Mouse (Mus musculus): ENCODE measurements at regions not wholly inside any gene's neighbourhood (a gene's known extent, or its start where the extent isn't known, plus 50 kb on each side); places are given as distances from the start of the nearest gene placed in this dataset.

DNA sequence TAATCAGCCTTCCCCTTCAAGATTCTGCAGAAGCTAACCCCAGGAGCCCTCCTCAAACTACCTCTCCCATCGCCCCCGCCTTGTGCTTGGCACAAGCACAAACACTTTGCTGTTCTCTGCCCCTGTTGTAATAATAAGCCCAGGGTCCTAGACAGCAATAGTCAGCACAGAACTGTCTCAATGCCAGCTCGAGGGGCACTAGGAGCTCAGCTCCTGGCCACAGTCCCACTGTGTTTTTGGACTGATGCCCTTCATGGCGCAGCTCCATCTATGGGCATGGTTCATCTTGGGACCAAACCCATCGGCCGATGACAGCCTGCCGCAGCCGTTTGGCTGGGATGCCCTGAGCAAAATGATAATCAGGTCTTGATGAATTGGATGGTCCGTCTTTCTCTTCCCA, 165.5 kb upstream of the Egflam start:
- intact Hi-C loops (cut with DNase I), result no loop called here
- DNase-seq (ENCODE audit: low spot score in 2 of 2), result peak in 1 of 2 experiments; percentile 11

DNA sequence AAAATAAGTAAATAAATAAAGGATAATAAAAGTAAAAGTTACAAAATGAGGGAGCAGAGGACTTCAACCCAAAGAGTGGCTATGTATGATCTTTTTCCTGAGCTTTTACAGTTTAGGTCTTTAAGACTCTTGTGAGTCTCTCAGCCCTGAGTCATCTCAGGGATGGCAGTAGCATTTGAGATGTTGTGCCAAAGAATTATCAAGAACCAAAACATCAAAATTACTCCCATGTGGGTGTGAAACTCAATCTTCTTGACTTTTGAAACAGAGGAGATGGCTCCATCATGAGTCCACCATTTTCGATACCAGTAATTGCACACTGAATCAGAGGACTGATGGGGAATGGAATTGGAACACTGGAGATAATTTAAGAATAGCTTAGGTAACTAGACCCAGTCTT, 174.0 kb upstream of the Egflam start:
- no peak for DNase-seq (ENCODE audit: low spot score in 2 of 2)
- intact Hi-C loops (cut with DNase I), result no loop called here

DNA sequence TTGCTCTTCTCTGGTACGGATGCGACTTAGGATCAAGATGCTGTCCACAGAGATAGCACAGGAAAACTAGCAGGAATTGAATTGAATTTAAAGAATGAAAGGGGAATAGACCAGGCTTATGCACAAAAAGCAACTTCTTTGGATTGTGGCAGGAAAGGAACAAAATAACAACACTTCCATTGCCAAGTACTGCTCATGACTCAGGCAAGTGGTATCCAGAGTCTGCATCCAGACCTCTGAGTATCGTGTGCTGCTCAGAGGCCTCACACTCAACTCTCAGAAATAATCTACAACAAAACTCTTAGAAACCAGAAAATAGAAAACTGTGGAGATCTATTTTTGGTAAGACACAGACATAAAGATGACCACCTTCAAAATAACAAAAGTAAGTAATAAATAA, 176.1 kb upstream of the Egflam start:
- no peak for DNase-seq (ENCODE audit: low spot score in 2 of 2)
- intact Hi-C loops (cut with DNase I), result no loop called here

DNA sequence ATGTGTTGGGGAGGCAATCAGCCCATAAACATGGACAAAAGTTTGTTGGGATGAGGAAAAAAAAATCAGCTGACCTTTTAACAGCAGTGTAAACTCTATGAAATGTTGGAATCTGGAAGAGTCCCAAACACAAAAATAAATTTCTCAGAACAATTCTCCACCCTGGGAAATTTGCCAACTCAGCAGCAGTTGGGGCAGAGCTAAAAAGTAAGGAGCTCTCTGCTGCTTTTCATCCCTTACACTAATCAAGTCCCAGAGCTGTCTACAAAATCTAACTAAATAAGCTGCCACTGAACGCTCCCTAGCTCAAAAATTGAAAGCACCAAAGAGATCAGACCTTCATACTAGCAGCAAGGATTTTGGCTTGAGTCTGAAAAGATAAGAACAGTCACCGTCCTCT, 176.6 kb upstream of the Egflam start:
- intact Hi-C loops (cut with DNase I), result no loop called here
- DNase-seq (ENCODE audit: low spot score in 2 of 2), result no peak

DNA sequence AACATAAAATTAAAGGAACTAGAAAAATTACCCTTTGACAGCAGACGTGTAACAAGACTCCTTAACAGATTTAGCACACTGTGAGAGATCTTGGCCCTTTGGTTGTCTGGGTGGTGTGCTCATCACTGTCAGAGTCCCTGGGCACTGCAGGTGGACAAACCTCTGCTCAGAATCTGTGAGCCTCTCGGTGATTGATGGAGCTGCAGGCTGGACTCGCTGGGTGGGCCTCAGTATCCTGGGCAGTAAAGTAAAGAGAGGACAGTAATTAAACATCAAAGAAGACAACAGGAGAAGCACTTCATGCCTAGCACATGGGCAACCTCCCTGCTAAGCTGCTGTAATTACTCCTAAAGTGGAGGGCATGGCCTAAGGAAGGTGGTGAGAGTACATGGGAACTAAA, 180.2 kb upstream of the Egflam start:
- no peak for DNase-seq (ENCODE audit: low spot score in 2 of 2)
- intact Hi-C loops (cut with DNase I), result no loop called here

DNA sequence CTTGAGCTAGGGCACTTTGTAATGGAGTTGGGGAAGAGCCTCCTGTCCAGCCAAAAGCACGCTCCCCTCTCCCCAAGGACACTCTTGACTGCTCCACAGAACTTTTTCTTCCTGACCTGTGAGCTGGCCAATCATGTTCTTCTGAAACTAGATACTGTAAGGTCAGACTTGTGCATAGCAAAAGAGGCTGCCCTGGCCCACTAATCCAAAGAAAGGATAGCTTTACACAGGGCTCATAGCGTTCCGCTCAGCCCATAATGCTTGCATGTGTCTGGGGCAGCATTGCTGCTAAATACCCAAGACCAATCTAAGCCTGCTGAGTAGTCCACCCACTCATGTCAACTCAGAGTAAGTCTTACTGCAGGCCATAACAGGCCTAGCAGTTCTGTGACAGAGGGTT, 189.0 kb upstream of the Egflam start:
- DNase-seq (ENCODE audit: low spot score in 2 of 2), result no peak
- intact Hi-C loops (cut with DNase I), result no loop called here

DNA sequence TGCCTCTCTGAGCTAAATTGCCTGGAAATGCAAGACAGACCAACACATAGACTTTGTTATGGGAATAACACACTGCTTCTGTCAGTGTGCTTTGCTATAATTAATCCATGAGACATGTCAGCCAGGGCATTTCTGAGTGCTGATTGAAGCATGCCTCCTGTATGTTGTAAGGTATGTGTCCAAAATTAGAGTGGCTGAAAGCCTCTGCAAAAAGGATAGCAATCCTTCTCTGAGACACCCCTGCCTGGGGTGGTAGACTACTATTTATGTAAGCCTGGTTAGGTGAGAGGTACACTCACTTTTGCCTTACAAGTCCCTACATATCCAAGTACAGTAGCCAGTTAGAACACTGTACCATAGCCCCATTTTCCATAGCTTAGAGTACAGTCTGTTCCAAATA, 193.3 kb upstream of the Egflam start:
- intact Hi-C loops (cut with DNase I), result no loop called here

DNA sequence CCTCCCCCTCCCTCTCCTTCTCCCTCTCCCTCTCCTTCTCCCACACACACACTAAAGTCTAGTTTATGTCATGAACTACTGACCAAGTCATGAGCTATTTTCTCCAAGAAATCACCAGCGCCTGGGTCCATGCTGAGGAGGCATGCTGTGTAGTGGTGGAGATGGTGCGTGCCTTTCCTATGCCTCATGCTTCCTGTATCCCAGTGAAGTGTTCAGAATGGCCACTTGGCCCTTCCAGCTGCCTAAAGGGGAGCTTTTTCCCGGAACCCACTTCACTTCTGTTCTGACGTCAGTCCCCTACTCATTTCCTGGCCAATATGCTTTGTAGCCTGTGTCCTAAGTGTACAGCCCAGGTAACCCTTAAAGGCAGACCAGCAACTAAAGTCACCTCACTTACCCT, 199.1 kb upstream of the Egflam start:
- no peak for DNase-seq (ENCODE audit: low spot score in 2 of 2)
- intact Hi-C loops (cut with DNase I), result no loop called here

More for the DNA sequence above, 193.3 kb upstream of the Egflam start:
- DNase-seq (ENCODE audit: low spot score in 2 of 2), result no peak

DNA sequence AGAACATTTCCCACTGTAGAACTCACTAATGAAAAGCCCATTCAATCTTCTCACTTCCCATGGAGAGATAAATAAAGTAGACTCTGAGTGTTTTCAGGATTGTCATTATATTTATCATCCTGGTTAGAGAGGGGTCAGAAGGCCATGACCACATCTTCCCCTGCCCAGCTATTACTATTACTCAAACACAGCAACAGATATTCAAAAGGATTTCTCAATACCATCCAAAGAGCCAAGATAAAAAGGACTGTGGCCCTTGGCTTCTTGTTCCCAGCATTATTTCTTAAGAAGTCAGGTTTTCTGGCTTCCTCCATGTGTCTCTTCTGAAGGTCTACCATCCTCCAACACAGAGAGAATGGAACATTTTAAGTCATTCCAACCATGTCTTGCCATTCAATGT, 199.6 kb upstream of the Egflam start:
- intact Hi-C loops (cut with DNase I), result no loop called here
- no peak for DNase-seq (ENCODE audit: low spot score in 2 of 2)

DNA sequence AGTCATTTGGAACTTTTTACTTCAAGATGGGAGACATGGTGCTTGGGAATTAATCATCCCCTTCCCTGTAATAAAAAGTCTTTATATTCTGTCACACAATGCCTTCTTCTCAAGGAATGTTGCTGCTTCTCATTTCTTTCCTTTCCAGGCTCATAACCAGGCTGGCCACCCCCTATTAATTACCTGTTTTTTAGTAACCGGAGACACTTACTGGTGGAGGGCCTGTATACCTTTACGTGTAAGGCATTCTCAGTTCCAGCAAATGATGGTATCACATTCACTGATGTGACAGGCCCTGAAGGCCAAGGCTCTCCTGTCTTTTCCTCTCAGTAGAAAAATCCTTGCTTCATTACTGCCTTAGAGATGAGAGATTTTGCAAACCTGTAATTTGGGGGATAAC, 203.3 kb upstream of the Egflam start:
- intact Hi-C loops (cut with DNase I), result no loop called here
- DNase-seq (ENCODE audit: low spot score in 2 of 2), result no peak

DNA sequence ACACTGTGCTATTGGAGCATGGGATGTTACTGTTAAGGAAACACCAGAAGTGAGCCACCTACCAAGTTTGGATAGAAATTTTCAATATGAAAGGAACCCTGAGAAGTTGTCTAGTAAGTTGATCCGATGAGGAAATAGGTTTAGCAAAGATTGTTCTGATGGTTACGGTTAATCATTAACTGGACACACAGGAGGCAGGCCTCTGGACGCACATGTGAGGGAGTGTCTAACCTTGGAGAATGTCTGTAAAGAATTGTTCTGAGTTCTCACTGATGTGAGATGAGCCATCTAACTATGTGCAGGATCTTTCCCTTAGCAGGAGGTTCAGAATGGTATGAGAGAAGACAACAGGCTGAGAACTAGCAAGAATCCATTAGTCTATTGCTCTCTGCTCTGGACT, 205.8 kb upstream of the Gdnf start:
- intact Hi-C loops (cut with DNase I), result no loop called here
- no peak for DNase-seq (ENCODE audit: low spot score in 2 of 2)

DNA sequence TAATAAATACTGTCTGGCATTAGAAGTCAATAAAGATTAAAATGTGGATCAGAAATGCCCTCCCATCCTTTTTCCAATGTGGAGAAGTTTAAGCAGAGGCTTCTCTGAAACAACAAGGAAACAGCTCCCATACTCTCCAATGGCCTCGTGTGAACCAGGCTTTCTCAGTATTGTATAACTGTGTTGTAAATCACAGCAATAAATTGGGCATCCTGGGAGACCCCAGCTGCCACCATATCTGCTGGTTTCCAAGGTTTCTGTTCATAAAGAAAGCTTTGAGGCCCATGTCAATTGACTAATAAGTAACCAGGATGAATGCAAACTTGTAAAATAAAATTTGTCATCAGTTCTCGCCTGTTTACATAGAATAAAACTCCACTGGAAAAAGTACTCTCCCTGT, 192.7 kb upstream of the Gdnf start:
- intact Hi-C loops (cut with DNase I), result no loop called here
- no peak for DNase-seq (ENCODE audit: low spot score in 2 of 2)

DNA sequence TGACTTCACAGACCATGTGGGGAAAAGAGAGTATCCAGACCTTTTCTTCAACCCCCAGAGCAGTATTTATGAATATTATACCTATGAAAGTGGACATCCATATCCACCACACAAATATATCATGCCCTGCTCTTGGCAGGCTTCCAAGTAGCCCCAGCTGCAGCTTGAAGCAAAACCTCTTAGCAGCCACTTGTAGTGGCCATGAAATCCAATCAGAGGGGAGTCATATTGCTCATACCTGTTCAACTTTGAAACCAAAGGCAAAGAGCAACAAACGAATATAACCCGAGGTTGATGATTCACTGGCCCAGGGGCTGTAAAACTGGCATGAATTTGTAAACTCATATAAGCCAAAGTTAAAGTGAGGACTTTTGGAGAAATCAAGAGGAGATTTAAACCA, 187.6 kb upstream of the Gdnf start:
- intact Hi-C loops (cut with DNase I), result no loop called here
- no peak for DNase-seq (ENCODE audit: low spot score in 2 of 2)

DNA sequence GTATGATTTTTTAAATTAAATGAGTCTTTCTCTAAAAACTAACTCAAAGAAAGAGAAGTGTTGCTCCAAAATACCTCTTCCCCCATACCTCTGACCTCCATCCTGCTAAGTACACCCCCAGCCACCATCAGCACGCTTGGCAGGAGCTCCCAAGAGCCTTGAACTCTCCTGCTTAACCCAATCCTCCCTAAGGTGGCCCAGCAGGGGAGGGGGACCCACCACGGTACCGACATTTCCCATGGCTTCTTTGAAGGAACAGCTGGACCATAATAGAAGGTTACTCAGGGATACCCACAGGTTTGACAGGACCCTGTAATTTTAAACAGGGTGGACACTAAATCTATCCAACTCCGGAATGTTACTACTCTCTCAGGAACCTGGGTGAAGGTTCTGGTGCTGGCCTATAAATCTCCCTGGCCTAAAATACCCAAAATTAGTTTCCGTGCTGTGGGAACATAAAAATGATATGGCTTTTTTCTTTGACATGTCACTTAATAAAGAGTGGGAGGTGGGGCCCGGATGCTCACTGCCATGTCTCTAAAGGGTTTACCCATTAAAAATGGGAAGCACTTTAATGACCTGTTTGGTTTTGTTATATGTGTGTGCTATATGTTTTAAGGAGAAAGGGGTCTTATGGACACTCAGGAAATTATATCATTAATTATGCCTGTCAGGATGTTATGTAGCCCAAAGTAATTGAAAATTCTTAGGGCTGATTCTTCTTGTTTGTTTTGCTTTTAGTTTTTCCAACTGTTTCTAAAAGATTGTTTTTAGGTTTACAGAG, 185.8 kb upstream of the Gdnf start:
- intact Hi-C loops (cut with DNase I), result no loop called here
- DNase-seq (ENCODE audit: low spot score in 2 of 2), result no peak

DNA sequence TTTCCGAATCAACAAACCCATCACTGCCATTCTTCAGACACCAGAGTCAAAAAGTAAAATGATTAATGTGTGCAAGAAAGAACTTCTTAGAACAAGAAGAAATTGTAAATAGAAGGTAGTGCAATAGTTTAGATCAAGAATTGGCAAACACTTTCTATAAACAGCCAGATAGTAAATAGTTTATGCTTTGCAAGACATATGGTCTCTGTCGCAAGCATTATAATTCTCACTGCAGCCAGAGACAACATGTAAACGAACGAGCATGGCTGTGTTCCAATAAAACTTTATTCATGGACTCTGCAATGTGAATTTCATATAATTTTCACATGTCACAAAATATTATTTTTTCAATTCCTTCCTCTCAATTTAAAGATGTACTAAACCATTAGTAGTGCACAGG, 180.8 kb upstream of the Gdnf start:
- intact Hi-C loops (cut with DNase I), result no loop called here
- no peak for DNase-seq (ENCODE audit: low spot score in 2 of 2)

DNA sequence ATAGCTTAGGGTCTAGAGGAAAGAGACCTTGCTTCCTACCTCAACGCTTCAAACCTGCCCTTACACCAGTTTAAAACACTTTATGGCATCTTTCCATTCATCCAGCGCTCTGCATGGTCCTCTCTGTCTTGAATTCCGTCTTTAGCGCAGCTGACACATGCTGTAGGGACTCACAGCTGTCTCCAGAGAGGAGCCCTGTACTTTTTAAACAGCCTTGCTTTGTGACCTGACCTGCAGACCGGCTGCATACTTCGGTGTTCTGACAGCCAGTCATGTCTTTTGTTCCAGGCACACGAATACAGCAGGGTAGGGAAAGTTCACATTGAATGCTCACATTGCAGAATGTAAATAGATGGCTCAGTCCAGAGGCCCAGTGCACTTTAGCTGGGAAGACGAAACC, 175.4 kb upstream of the Gdnf start:
- intact Hi-C loops (cut with DNase I), result no loop called here
- no peak for DNase-seq (ENCODE audit: low spot score in 2 of 2)

DNA sequence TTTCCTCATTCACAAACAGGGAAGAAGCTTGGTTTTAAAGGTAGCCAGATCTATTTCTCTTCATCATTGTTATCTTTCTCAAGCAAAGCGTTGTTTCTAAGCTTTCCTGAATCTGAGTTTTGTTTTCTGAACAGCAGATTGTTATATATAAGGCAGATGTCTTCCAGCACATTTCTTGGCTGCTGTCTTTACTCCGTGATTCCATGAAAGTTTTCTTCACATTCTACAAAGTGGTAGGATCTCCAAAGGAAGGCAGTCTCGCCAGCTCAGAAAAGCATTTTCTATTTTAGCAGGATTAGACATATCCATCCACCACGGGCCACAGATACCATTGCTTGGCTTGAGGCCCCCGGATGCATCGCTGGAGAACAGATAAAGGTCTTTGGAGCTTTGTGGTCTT, 171.2 kb upstream of the Gdnf start:
- intact Hi-C loops (cut with DNase I), result no loop called here
- peak; percentile 8 to 46 for DNase-seq (ENCODE audit: low spot score in 2 of 2)

DNA sequence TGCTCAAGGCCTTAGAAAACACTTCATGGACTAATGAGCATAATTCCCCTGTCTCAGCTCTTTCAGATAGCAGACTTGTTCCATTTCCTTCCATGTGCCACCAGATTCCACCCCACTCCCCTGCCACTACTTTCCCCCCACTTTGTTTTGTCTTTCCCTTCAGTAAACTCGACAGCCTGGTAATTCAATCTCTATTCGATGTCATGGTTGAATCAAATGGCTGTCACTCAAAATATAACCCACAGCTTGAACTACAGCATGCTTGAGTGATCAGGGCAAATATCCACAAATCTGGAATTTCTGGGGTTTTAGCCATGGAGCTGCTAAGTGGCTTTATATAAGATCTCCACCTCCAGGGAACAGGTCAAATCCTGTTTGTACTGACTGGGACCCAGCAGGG, 168.6 kb upstream of the Gdnf start:
- intact Hi-C loops (cut with DNase I), result no loop called here
- DNase-seq (ENCODE audit: low spot score in 2 of 2), result no peak

DNA sequence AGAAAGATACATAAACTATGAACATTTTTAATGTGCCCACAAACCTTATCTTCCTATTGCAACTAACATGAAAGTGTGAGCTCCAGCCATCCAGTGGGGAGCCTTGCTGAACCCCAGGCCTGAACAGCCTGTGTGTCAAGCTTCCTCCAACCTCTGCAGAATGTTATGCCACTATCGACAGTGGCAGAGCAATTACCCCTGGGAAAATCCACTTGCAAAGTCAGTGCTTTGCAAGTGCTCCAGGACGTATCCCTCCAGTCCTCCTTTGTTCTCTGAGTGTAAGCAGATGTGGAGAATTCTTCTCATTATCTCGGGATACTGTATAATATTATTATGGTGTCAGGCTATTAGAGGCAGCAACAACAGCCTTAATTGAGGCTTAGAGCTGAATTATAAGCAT, 159.9 kb upstream of the Gdnf start:
- intact Hi-C loops (cut with DNase I), result no loop called here
- no peak for DNase-seq (ENCODE audit: low spot score in 2 of 2)

DNA sequence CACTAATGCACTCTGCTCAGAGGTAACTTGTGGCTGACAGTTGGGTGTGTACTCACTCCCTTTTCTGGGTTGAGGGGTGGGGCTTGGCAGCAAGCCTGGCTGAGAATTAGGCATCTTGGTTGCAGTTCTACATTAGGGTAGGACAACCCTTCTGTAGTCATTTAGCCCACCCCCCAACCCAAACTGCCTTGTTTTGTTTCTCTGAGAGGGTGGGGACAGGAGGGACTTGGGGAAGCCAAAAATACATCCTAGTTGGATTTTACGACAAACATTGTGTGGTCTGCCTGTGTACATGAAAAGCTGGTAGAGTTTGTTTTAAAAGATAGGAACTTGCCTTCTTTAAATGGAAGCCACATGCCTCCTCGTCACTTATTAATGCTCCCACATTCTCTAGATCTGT, 146.8 kb upstream of the Gdnf start:
- intact Hi-C loops (cut with DNase I), result no loop called here
- DNase-seq (ENCODE audit: low spot score in 2 of 2), result no peak

DNA sequence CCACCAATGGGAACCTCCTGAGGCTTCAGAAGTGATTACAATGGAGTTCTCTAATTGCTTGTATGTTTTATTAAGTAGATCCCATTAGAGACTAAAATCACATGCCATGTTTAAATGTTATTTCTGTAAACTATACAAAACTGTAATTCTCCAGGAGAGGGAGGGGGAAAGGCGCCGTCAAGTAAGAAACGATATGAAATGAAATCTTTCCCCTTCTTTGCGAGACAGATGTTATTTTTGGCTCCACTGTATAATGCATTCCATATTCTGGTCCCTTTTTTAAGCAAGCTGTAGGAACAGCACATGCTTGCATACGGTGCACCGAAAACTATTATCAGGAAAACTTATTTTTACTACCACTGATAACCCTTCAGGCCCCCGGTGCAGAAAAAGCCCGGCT, 141.0 kb upstream of the Gdnf start:
- no peak for DNase-seq (ENCODE audit: low spot score in 2 of 2)
- intact Hi-C loops (cut with DNase I), result no loop called here

DNA sequence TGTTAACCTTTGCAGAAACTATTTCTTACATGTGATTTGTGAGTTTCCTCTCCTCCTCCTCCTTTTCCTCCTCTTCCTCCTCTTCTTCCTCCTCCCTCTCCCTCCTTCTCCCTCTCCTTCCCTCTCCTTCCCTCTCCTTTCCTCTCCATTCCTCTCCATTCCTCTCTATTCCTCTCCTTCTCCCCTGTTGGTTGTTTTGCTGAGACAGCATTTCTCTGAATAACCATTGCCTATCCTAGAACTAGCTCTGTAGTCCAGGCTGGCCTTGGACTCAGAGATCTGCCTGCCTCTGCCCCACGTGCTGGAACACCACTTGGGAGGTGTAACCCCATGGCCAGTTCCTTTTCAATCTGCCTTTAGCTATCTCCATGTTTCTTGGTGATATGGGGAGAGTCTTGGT, 133.7 kb upstream of the Gdnf start:
- intact Hi-C loops (cut with DNase I), result no loop called here
- DNase-seq (ENCODE audit: low spot score in 2 of 2), result no peak

All from left cerebral cortex, postnatal 25 days (tissue).